Mouse (Mus musculus): ENCODE results near the gene Ifitm5.

DNA sequence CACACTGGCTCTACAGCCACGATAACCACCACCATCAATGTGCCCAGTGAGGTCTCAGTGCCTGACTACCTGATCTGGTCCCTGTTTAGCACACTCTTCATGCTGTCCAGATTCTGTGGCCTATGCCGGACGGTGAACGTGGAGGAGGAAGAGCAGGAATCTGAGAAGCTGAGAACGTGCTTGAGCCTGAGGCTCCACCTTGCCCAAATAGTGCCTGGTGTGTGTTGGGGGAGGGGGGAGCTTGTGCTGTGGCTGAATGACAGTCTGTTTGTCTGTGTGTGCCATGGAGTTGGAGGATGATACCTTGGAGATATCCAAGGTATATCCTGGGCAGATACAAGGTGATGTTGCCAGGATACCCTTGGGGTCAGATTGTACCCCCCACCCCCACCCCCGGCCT lies 40.1 kb upstream of the Ifitm5 start:
- TF ChIP-seq GATA1 (IDR thresholded peaks at IDR 0.05; ENCODE audit: borderline replicate concordance, low read length) (no peak), FLI1 (IDR thresholded peaks at IDR 0.05; ENCODE audit: low read length) (no peak)

Data from megakaryocyte, embryonic 14.5 days (primary cell).